Mouse (Mus musculus) spleen, adult 10 weeks (tissue): ENCODE measurements around the gene Fn1. TPM values are rescaled to one million over a fixed set of nuclear protein-coding genes. Genes with fewer than 3 reads are reported as not detected.

Experiments
- polyA plus RNA-seq: library from polyadenylated mRNA; stranded (reverse); fragments of 350-450 nt; fragmentation: Illumina TruSeq; extraction: RNeasy Lipid Tissue Mini Kit (QIAGEN cat#74804); gene quantifications from one replicate; pipeline ENCODE4 v1.2.3, GENCODE M21; 2015; ENCODE audit warnings: low replicate concordance; ENCODE audit not compliant: insufficient read depth

Fn1 gene
- polyA plus RNA-seq, result 58.2 TPM

GRCm38 (mm10) chr1:71652551-71653399 lies at the start of gene Fn1:
Gene Fn1 (minus strand): TSS chr1:71653200.

GRCm38 (mm10) chr1:71556688-71557612 lies 96.0 kb downstream of the Fn1 start, which contains the start of gene Atic:
Gene Atic (plus strand): TSS chr1:71557150.

Other genes with a start within 250 kb of the Fn1 start
- gene Abca12, start 238.3 kb downstream of the Fn1 start, polyA plus RNA-seq, result not detected
- 53.1 TPM for gene Atic, start 96.0 kb downstream of the Fn1 start, polyA plus RNA-seq